Mouse (Mus musculus): Measurements from ENCODE around the gene Cebpzos.

Gene Cebpzos

GRCm38 (mm10) chr17:78916369-78916813, at the start of gene Cebpzos:
TSS of gene Cebpzos (plus strand) at chr17:78916500.
- peaks cover 7% of the 10 kb centered on the region for H3K36me3 ChIP-seq (ENCODE audit: control insufficient read depth, insufficient read depth, low read length, poor library complexity, severe bottlenecking)
- peak; percentile 95 for DNase-seq (ENCODE audit: low read depth, low spot score)
- no peaks in the 10 kb centered on the region for H3K27me3 ChIP-seq (ENCODE audit: control insufficient read depth, insufficient read depth, low read length, poor library complexity, severe bottlenecking)

DNA sequence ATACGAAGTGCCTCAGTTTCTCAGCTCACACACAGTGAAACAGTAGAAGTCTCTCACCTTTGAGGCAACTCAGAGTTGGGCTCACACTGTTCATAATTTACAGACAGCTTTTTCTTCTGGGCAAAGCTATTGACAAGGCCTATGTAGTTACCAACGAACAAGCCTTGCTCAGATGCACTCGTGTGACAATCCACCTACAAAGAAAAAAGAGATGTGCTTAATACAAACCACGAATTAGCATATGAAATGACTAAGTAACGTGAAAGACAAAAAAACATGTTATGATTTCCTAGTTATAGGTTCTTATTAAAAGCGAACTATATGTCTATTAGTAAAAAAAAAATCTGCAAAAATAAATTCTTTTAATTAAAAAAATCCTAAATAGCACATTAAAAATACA, 42.4 kb upstream of the Cebpzos start:
- Histone ChIP-seq H3K27me3 (ENCODE audit: control insufficient read depth, insufficient read depth, low read length, poor library complexity, severe bottlenecking) (no peaks in the 10 kb centered on the region), H3K36me3 (ENCODE audit: control insufficient read depth, insufficient read depth, low read length, poor library complexity, severe bottlenecking) (peaks cover 10% of the 10 kb centered on the region)
- DNase-seq (ENCODE audit: low read depth, low spot score) = no peak

DNA sequence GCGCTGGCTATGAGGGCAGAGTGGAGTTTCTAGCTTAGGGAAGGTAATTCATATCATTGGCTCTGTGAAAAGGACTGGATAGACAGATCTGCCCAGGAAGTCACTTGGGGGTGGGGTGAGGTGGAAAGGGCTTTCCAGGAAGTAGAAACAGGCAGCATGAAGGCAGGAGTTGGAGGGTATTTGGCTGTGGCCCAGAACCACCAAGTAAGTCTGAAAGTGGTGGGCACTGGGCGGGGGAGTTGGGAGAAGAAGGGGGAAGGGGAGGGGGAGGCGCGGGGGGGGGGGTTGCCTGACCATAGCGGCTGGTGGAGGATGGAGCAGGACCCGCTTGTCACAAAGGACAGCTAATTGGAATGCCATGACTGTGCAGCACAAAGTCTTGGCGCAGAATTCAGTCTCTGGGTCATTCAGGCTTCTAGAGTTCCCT, 34.4 kb upstream of the Cebpzos start:
- Histone ChIP-seq H3K27me3 (ENCODE audit: control insufficient read depth, insufficient read depth, low read length, poor library complexity, severe bottlenecking) (no peaks in the 10 kb centered on the region), H3K36me3 (ENCODE audit: control insufficient read depth, insufficient read depth, low read length, poor library complexity, severe bottlenecking) (0 out of 2 replicates have a peak, but pooled peaks cover 2% of the 10 kb centered on the region)
- peak; percentile 18 for DNase-seq (ENCODE audit: low read depth, low spot score)

DNA sequence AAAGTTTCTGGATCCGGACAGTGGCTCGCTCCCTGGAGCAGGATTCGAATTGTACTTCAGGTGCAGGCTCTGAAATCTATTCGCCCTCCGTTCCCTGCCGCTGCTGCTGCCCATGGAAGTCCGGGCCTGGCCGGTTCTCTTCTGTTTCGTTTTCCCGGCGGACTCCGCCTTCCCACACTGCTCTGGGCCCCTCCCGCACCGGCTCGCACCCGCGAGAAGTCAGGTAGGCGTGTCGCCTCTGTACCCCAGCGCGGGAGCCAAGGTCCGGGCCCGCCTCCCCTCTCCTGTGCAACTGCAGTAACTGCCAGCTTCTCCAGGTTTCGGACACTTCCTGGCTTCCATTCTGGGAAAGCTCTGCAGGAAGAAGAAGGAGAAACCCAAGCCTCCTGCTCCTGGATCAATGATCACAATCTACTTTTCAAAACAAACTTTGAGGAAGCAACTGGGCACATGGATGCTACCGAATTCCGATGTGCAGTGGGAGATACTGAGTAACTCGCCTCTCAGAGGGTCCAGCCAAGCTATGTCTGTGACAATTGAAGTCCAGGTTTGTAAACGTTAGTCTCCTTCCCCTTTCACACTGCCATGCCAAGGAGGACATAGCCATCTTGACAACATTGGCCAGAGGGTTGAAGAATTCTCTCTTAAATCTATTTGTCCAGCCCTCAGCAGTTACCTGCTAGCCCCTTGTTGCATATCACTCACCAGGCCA, 33.7 kb upstream of the Cebpzos start, which contains the start of gene Eif2ak2:
Gene Eif2ak2, minus strand, starts transcription at position 173 of the 712 bp plus-strand sequence.
- peak; percentile 43 for DNase-seq (ENCODE audit: low read depth, low spot score)
- H3K27me3 ChIP-seq (ENCODE audit: control insufficient read depth, insufficient read depth, low read length, poor library complexity, severe bottlenecking) = no peaks in the 10 kb centered on the region
- H3K36me3 ChIP-seq (ENCODE audit: control insufficient read depth, insufficient read depth, low read length, poor library complexity, severe bottlenecking) = 0 out of 2 replicates have a peak, but pooled peaks cover 2% of the 10 kb centered on the region

- Histone ChIP-seq H3K27me3 (ENCODE audit: control insufficient read depth, insufficient read depth, low read length, poor library complexity, severe bottlenecking) (no peaks in the 10 kb centered on the region), H3K36me3 (ENCODE audit: control insufficient read depth, insufficient read depth, low read length, poor library complexity, severe bottlenecking) (no peaks in the 10 kb centered on the region)
- DNase-seq (ENCODE audit: low read depth, low spot score) = no peak
These were observed 33.0 kb upstream of the Cebpzos start for GRCm38 (mm10) chr17:78883291-78883690.

- H3K27me3 ChIP-seq (ENCODE audit: control insufficient read depth, insufficient read depth, low read length, poor library complexity, severe bottlenecking) = no peaks in the 10 kb centered on the region
- no peaks in the 10 kb centered on the region for H3K36me3 ChIP-seq (ENCODE audit: control insufficient read depth, insufficient read depth, low read length, poor library complexity, severe bottlenecking)
- DNase-seq (ENCODE audit: low read depth, low spot score) = no peak
These were observed 30.8 kb upstream of the Cebpzos start for GRCm38 (mm10) chr17:78885286-78886065.

DNA sequence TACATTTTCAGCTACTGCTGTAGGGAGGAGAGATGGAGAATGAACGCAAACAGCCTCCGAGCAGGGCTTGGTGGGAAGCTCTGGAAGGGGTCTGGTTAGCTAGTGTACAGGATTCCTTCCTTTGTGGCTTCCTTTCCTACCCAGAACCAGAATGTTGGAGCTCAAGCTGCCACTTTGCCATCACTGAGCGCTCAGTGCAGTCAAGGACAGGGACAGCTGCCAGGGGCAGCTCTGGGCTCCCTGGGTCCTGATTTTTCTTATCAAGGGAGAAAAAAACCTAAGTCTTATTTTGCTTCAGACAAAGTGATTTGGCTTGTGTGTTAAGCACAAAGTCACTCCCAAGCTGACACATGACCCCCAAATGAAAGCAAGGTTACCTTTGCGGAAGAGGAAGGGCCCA, 27.7 kb upstream of the Cebpzos start:
- Histone ChIP-seq H3K36me3 (ENCODE audit: control insufficient read depth, insufficient read depth, low read length, poor library complexity, severe bottlenecking) (no peaks in the 10 kb centered on the region), H3K27me3 (ENCODE audit: control insufficient read depth, insufficient read depth, low read length, poor library complexity, severe bottlenecking) (no peaks in the 10 kb centered on the region)
- DNase-seq (ENCODE audit: low read depth, low spot score) = no peak

DNA sequence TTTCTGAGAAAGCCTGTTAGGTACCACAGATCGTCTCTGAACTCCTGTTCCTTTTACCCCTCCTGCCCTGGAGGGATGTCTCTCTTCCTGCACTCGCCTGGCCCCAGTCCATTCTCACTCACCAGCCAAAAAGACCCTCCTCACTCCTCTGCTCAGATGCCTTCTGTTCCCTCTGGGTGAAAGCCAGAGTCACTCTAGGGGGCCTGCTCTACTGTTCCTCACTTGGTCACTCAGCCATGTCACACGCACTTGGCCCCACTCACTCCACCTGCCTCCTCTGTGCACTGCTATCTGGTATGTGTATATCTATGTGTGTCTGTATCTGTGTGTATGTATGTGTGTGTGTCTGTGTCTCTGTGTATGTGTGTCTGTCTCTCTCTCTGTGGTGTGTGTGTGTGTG, 27.1 kb upstream of the Cebpzos start:
- DNase-seq (ENCODE audit: low read depth, low spot score) = no peak
- no peaks in the 10 kb centered on the region for H3K27me3 ChIP-seq (ENCODE audit: control insufficient read depth, insufficient read depth, low read length, poor library complexity, severe bottlenecking)
- H3K36me3 ChIP-seq (ENCODE audit: control insufficient read depth, insufficient read depth, low read length, poor library complexity, severe bottlenecking) = no peaks in the 10 kb centered on the region

DNA sequence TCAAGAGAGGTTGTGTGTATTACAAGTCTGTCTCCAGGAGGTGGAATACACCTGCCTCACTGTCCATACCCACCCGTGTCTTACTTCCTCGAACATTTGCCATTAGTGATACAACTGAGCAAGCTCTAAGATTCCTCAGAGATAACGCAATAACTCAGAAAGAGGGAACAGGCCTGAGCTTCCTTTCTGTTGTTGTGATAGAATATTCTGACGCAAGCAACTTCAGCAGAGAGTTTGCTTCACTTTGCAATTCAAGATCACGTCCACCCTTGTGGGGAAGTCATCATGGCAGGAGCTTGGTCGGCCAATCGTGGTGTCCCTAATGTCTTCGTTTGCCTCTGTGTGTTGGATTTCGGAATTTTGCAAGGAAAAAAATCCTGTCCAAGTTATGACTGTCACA, 25.3 kb upstream of the Cebpzos start:
- Histone ChIP-seq H3K27me3 (ENCODE audit: control insufficient read depth, insufficient read depth, low read length, poor library complexity, severe bottlenecking) (no peaks in the 10 kb centered on the region), H3K36me3 (ENCODE audit: control insufficient read depth, insufficient read depth, low read length, poor library complexity, severe bottlenecking) (no peaks in the 10 kb centered on the region)
- DNase-seq (ENCODE audit: low read depth, low spot score) = no peak

GRCm38 (mm10) chr17:78894991-78895390, 21.3 kb upstream of the Cebpzos start:
- no peak for DNase-seq (ENCODE audit: low read depth, low spot score)
- H3K27me3 ChIP-seq (ENCODE audit: control insufficient read depth, insufficient read depth, low read length, poor library complexity, severe bottlenecking) = no peaks in the 10 kb centered on the region
- H3K36me3 ChIP-seq (ENCODE audit: control insufficient read depth, insufficient read depth, low read length, poor library complexity, severe bottlenecking) = no peaks in the 10 kb centered on the region

- Histone ChIP-seq H3K27me3 (ENCODE audit: control insufficient read depth, insufficient read depth, low read length, poor library complexity, severe bottlenecking) (no peaks in the 10 kb centered on the region), H3K36me3 (ENCODE audit: control insufficient read depth, insufficient read depth, low read length, poor library complexity, severe bottlenecking) (no peaks in the 10 kb centered on the region)
- peak; percentile 46 for DNase-seq (ENCODE audit: low read depth, low spot score)
These were observed 20.9 kb upstream of the Cebpzos start for GRCm38 (mm10) chr17:78895394-78895793.

- Histone ChIP-seq H3K36me3 (ENCODE audit: control insufficient read depth, insufficient read depth, low read length, poor library complexity, severe bottlenecking) (no peaks in the 10 kb centered on the region), H3K27me3 (ENCODE audit: control insufficient read depth, insufficient read depth, low read length, poor library complexity, severe bottlenecking) (no peaks in the 10 kb centered on the region)
- DNase-seq (ENCODE audit: low read depth, low spot score) = no peak
These were observed 13.1 kb upstream of the Cebpzos start for GRCm38 (mm10) chr17:78903158-78903557.

DNA sequence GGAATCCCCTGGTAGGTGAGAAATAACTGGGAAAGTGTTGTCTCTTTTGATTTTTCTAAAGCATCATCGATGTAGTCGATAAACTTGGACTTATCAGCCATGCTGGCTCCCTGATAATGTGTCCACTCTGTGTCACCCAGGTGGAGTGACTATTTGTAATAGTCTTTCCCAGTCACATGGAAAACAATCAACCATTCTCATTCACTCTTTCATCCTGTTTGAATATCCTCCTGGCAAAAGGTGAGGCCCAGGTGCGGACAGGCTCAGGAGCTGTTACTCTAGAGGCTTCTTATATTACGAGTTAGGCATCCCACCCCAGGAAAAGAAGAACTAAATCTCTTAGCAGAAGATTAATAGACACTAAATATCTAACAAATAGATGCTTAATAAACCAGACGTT, 9.4 kb upstream of the Cebpzos start, which contains the start of gene Sult6b1:
Gene Sult6b1, minus strand, starts transcription at position 101 of the 400 bp plus-strand sequence.
- no peaks in the 10 kb centered on the region for H3K27me3 ChIP-seq (ENCODE audit: control insufficient read depth, insufficient read depth, low read length, poor library complexity, severe bottlenecking)
- no peak for DNase-seq (ENCODE audit: low read depth, low spot score)

GRCm38 (mm10) chr17:78909374-78909773, 6.9 kb upstream of the Cebpzos start:
- H3K36me3 ChIP-seq (ENCODE audit: control insufficient read depth, insufficient read depth, low read length, poor library complexity, severe bottlenecking) = no peaks in the 10 kb centered on the region
- DNase-seq (ENCODE audit: low read depth, low spot score) = no peak
- no peaks in the 10 kb centered on the region for H3K27me3 ChIP-seq (ENCODE audit: control insufficient read depth, insufficient read depth, low read length, poor library complexity, severe bottlenecking)

More for the DNA sequence above, 9.4 kb upstream of the Cebpzos start, which contains the start of gene Sult6b1:
- no peaks in the 10 kb centered on the region for H3K36me3 ChIP-seq (ENCODE audit: control insufficient read depth, insufficient read depth, low read length, poor library complexity, severe bottlenecking)

GRCm38 (mm10) chr17:78912861-78913281, 3.4 kb upstream of the Cebpzos start:
- no peaks in the 10 kb centered on the region for H3K27me3 ChIP-seq (ENCODE audit: control insufficient read depth, insufficient read depth, low read length, poor library complexity, severe bottlenecking)
- H3K36me3 ChIP-seq (ENCODE audit: control insufficient read depth, insufficient read depth, low read length, poor library complexity, severe bottlenecking) = no peaks in the 10 kb centered on the region
- DNase-seq (ENCODE audit: low read depth, low spot score) = no peak
